Mouse (Mus musculus): ENCODE measurements around the gene Xrcc5. TPM values are rescaled to one million over a fixed set of nuclear protein-coding genes. Genes with fewer than 3 reads are reported as not detected.

Xrcc5 gene
- polyA plus RNA-seq, 1 experiment from 2014 or later, result 15.7 TPM

DNA sequence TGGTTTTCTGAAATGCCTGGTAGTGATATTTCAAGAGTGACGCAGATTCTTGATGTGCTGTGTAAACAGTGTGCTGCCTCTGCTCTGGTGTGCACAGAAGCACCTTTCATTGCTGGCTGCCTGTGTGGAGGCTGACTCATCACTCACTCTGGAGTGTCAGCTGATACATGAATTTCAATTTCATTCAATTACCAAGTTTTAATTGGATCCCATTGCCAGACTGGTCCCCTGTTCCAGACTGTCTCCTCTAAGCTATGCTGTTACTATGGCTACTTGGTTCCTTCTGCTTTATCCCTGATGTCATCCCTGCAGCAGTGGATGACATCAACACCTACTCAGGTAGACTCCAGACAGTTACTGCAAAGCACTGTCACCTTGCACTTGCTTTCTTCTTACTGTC, 65.3 kb downstream of the Xrcc5 start:
- WGBS, result 69% methylated on average over 1 of the region's 1 CpGs
- H3K36me3 ChIP-seq, result no peaks in the 10 kb centered on the region
- peak; percentile 83 for ATAC-seq (ENCODE audit: low FRiP score, low read depth)
- no peak overlapping the region for H3K4me3 ChIP-seq
- H3K9me3 ChIP-seq, result no peaks in the 10 kb centered on the region
- H3K9ac ChIP-seq, result no peak overlapping the region
- 0 out of 2 replicates have a peak overlapping the region, but pooled peaks have one; percentile 38 for H3K27ac ChIP-seq (replicated peaks)
- peaks cover 8% of the 10 kb centered on the region; the same call in 1 of the 2 replicates for H3K4me1 ChIP-seq (replicated peaks)
- H3K27me3 ChIP-seq, result no peaks in the 10 kb centered on the region
- no peak overlapping the region for H3K4me2 ChIP-seq

DNA sequence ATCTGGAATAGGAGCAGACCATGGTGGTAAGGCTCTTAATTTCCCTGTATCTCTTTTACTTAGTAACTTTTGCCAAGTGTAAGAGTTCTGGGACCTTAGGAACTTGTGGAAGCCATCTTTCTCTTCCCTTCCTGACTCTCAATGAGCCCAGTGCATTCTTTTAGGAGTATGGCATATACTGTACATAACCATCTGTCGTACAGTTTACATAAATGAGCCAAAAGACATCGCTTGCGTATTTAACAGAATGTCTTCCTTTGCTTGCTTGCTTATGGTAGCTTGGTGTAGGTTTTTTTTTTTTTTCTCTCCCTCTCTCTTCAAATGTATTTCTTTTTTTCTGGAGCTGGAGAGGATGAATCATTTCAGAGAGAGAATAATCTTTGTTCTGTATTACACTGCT, 65.7 kb downstream of the Xrcc5 start:
- Histone ChIP-seq H3K27ac (replicated peaks) (0 out of 2 replicates have a peak overlapping the region, but pooled peaks have one; percentile 38), H3K9ac (no peak overlapping the region), H3K9me3 (no peaks in the 10 kb centered on the region), H3K4me1 (replicated peaks) (peaks cover 8% of the 10 kb centered on the region; the same call in 1 of the 2 replicates), H3K4me3 (no peak overlapping the region), H3K4me2 (no peak overlapping the region), H3K27me3 (no peaks in the 10 kb centered on the region), H3K36me3 (no peaks in the 10 kb centered on the region)
- ATAC-seq (ENCODE audit: low FRiP score, low read depth), result no peak
- WGBS, result 92% methylated on average over 3 of the region's 3 CpGs

DNA sequence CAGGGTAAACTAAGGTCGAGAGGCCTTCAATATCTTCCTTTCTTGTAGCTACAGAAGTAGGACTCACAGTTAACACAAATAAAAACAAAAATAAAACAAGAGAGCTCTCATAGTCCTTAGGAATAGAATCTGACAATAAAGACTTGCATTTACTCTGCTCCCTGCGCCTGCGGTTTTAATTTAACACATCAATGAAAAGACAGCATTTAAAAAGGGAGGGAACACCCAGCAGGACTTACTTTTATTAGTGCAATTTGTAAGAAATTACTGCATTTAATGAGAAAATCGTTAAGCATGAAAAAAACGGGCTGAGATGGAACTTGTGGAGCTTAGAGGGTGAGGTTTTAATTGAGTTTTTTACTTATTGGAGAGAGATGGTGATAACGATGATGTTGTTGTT, 66.4 kb downstream of the Xrcc5 start:
- Histone ChIP-seq H3K27ac (replicated peaks) (peak overlapping the region; percentile 48; the same call in 1 of the 2 replicates), H3K36me3 (no peaks in the 10 kb centered on the region), H3K9ac (no peak overlapping the region), H3K27me3 (no peaks in the 10 kb centered on the region), H3K4me1 (replicated peaks) (peaks cover 8% of the 10 kb centered on the region; the same call in 1 of the 2 replicates), H3K9me3 (no peaks in the 10 kb centered on the region), H3K4me2 (no peak overlapping the region), H3K4me3 (no peak overlapping the region)
- 0 out of 2 replicates have a peak, but pooled peaks have one; percentile 37 for ATAC-seq (ENCODE audit: low FRiP score, low read depth)
- 55% methylated on average over 6 of the region's 6 CpGs for WGBS

DNA sequence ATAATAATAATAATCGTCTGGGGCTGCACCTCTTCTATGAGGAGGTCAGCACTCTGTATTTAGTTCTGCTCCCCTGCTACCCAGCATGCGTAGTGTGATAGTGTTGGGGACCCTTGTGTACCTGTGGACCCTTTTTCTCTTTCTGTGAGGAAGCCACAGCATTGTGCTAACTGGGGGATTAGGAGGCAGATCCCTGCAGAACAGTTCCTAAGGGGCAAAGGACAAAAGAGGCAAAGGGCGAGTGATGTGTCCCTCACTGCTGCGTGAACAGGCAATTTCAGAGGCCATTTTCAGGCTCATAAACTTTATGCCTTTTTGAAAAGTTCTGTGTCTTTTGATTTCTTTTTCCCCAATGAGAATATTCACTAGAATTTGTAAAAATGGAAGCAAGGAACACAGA, 66.8 kb downstream of the Xrcc5 start:
- peaks cover 9% of the 10 kb centered on the region; the same call in 1 of the 2 replicates for H3K4me1 ChIP-seq (replicated peaks)
- no peak; the same call in 1 of the 2 replicates for ATAC-seq (ENCODE audit: low FRiP score, low read depth)
- no peaks in the 10 kb centered on the region for H3K27me3 ChIP-seq
- 70% methylated on average over 4 of the region's 4 CpGs for WGBS
- no peaks in the 10 kb centered on the region for H3K36me3 ChIP-seq
- H3K27ac ChIP-seq (replicated peaks), result peak overlapping the region; percentile 48; the same call in 1 of the 2 replicates
- H3K4me2 ChIP-seq, result no peak overlapping the region
- no peak overlapping the region for H3K4me3 ChIP-seq
- no peak overlapping the region for H3K9ac ChIP-seq
- H3K9me3 ChIP-seq, result no peaks in the 10 kb centered on the region

DNA sequence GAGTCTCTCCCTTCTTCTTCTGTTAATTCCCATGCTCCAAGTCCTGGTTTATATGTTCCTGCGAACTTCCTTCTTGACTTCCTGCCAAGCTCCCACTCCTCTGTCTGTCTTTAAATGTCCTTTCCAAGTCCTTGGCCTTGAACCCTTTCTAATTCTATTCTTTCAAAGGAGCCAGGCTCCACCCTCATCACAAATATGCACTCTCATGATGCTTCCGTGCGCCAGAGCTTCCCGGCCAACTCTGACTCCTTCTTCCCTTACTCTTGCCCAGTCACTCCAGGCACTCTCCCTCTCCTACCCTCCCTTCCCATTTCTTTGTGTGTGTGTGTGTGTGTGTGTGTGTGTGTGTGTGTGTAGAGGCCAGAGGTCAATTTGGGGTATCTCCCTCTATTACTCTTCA, 70.9 kb downstream of the Xrcc5 start:
- no peak for ATAC-seq (ENCODE audit: low FRiP score, low read depth)

DNA sequence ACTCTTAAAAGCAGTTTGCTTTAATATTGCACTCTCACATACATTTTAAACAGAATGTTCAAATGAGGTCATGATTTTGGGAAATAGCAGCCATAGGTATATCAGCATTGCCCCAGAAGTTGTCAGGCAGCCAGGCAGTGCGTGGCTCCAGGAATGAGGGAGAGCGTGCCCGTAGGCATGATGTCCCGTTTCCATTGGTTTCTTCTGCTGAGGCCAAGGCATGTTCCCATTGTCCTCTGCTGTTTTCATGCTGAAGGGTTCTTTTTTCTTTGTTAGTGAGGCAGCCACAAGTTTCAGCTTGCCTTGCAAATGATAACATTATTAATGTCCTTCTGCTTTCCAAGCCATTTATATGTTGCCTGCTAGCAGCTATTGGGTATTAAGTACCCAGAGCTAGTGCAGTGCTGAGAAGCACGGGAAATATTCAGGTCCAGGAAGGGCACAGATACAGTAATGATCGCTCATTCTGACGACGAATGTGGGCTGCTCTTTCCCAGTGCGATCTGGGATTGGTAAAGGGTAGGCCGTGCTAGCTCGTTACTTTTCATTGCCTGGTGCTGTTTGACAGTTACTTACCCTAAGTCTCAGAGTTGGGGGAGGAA, 72.6 kb downstream of the Xrcc5 start:
- Histone ChIP-seq H3K36me3 (no peaks in the 10 kb centered on the region), H3K27me3 (no peaks in the 10 kb centered on the region), H3K4me1 (replicated peaks) (0 out of 2 replicates have a peak, but pooled peaks cover 4% of the 10 kb centered on the region), H3K9me3 (no peaks in the 10 kb centered on the region), H3K9ac (no peak overlapping the region), H3K4me3 (no peak overlapping the region), H3K4me2 (no peak overlapping the region), H3K27ac (replicated peaks) (peak overlapping the region; percentile 43)
- peak; percentile 82; the same call in 1 of the 2 replicates for ATAC-seq (ENCODE audit: low FRiP score, low read depth)
- WGBS, result 71% methylated on average over 11 of the region's 11 CpGs

More for the DNA sequence above, 70.9 kb downstream of the Xrcc5 start:
- WGBS, result 77% methylated on average over 4 of the region's 4 CpGs
- no peak overlapping the region for H3K9ac ChIP-seq
- H3K9me3 ChIP-seq, result no peaks in the 10 kb centered on the region
- no peak overlapping the region for H3K27ac ChIP-seq (replicated peaks)
- H3K4me3 ChIP-seq, result no peak overlapping the region
- 0 out of 2 replicates have a peak, but pooled peaks cover 4% of the 10 kb centered on the region for H3K4me1 ChIP-seq (replicated peaks)
- H3K4me2 ChIP-seq, result no peak overlapping the region
- no peaks in the 10 kb centered on the region for H3K36me3 ChIP-seq
- no peaks in the 10 kb centered on the region for H3K27me3 ChIP-seq

DNA sequence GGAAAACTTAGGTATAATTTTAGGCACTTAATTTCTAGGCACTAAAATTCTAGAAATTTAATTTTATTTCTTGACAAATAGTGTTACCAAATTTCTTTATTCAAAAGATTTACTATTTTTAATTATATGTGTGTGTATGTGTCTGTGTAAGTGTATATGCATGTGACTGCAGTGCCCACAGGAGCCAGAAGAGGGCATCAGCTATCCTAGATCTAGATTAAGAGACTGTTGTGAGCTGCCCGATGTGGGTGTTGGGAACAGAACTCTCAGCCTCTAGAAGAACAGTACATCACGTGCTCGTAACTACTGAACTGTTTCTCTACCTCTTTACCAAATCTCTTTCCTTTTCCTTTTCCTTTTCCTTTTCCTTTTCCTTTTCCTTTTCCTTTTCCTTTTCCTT, 73.3 kb downstream of the Xrcc5 start:
- Histone ChIP-seq H3K27ac (replicated peaks) (no peak overlapping the region), H3K9me3 (no peaks in the 10 kb centered on the region), H3K9ac (no peak overlapping the region), H3K4me2 (no peak overlapping the region), H3K4me3 (no peak overlapping the region), H3K36me3 (no peaks in the 10 kb centered on the region), H3K4me1 (replicated peaks) (0 out of 2 replicates have a peak, but pooled peaks cover 4% of the 10 kb centered on the region), H3K27me3 (no peaks in the 10 kb centered on the region)
- WGBS, result 97% methylated on average over 3 of the region's 3 CpGs
- ATAC-seq (ENCODE audit: low FRiP score, low read depth), result no peak

DNA sequence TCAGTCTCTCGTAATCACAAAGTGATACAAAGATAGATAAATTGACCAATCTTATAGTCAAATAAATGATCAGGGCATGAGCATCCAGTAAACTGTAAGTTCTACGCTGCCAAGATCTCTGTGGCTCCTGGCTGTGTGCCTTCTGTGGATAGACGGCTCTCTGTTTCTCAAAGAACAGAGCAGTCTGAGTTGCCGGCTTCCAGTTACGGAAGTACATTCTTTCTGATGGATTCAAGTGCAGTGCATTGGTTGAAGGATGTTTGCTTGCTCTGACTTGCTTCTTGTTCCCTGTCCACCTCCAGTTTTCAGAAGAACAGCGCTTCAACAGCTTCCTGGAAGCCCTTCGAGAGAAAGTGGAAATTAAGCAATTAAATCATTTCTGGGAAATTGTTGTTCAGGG, 75.8 kb downstream of the Xrcc5 start:
- no peak for ATAC-seq (ENCODE audit: low FRiP score, low read depth)
- Histone ChIP-seq H3K36me3 (no peaks in the 10 kb centered on the region), H3K9ac (no peak overlapping the region), H3K4me1 (replicated peaks) (0 out of 2 replicates have a peak, but pooled peaks cover 4% of the 10 kb centered on the region), H3K27ac (replicated peaks) (no peak overlapping the region), H3K4me3 (no peak overlapping the region), H3K27me3 (no peaks in the 10 kb centered on the region), H3K9me3 (no peaks in the 10 kb centered on the region), H3K4me2 (no peak overlapping the region)
- WGBS, result 79% methylated on average over 7 of the region's 7 CpGs

DNA sequence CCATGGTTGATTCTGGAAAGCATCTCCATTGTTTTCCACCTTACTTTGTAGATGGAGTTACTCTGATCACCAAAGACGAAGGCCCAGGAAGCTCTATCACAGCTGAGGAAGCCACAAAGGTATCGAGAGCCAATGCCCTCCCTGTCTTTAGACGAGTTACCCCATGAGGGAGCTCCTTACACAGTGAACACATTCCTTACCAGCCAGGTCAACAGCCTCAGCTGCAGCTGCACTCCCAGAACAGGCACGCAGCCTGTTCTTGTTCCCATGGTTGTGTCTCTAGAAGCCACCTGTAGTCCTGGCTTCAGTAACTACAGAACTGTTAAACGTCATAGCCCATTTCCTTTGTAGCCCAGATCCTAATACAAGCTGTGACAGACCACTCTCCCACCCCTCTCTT, 76.4 kb downstream of the Xrcc5 start:
- Histone ChIP-seq H3K4me1 (replicated peaks) (0 out of 2 replicates have a peak, but pooled peaks cover 4% of the 10 kb centered on the region), H3K27me3 (no peaks in the 10 kb centered on the region), H3K27ac (replicated peaks) (no peak overlapping the region), H3K9ac (no peak overlapping the region), H3K9me3 (no peaks in the 10 kb centered on the region), H3K4me3 (no peak overlapping the region), H3K4me2 (no peak overlapping the region), H3K36me3 (no peaks in the 10 kb centered on the region)
- ATAC-seq (ENCODE audit: low FRiP score, low read depth), result no peak
- 81% methylated on average over 5 of the region's 5 CpGs for WGBS

DNA sequence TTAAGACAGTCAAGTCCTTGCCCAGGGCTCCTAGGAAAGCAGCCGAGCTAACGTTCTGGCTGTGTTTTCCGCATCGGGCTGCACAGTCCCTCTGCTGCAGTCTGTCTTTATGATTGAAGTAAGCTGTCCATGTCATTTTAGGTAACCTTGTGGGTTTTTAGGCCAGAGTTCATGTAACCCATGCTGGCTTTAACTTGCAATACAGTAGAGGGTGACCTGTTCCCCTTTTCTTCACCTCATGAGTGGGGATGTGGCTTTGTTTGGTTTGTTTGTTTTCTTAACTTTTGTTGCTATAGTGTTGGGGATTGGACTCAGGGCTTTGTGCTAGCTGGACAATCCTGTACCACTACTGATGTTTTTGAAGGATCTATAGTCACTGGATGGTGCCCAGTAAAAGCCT, 83.2 kb downstream of the Xrcc5 start:
- H3K4me2 ChIP-seq, result no peak overlapping the region
- no peak for ATAC-seq (ENCODE audit: low FRiP score, low read depth)
- no peaks in the 10 kb centered on the region for H3K9me3 ChIP-seq
- H3K9ac ChIP-seq, result no peak overlapping the region
- no peaks in the 10 kb centered on the region for H3K36me3 ChIP-seq
- no peak overlapping the region for H3K4me3 ChIP-seq
- 73% methylated on average over 4 of the region's 4 CpGs for WGBS
- no peaks in the 10 kb centered on the region for H3K4me1 ChIP-seq (replicated peaks)
- no peaks in the 10 kb centered on the region for H3K27me3 ChIP-seq
- H3K27ac ChIP-seq (replicated peaks), result no peak overlapping the region; the same call in 1 of the 2 replicates

DNA sequence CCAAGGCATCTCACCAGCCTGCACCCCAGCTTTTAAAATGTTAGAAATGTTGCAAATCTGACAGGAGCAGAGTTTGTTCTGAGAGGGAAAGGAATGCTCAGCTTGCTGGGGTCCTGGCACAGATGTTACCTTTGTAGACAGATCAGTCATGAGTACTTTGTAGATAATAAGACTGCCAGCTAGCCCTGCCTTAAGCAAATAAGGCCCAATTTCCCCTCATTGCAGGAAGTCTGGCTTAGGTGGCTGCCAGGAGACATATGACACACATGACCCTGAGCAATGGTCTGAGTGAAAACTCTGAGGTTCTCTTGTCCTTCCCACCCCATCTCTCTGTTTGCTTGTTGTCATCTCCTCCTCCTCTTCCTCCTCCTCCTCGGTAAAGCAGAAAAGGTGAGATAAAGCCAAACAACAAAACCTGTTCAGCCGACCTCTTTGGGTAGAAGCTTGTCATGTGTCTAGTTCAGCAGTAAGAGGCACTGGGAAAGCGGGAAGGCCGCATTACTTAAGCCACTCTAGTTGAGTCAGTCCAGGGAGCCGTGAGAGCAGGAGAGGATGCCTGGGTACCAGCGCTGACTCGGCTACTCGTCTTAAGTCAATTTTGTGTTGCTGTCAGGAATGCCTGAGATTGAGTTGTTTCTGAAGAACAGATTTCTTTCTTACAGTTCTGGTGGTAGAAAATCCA, 92.6 kb downstream of the Xrcc5 start:
- no peaks in the 10 kb centered on the region for H3K9me3 ChIP-seq
- no peaks in the 10 kb centered on the region for H3K36me3 ChIP-seq
- H3K4me3 ChIP-seq, result no peak overlapping the region
- no peak overlapping the region for H3K4me2 ChIP-seq
- ATAC-seq (ENCODE audit: low FRiP score, low read depth), result no peak
- H3K27ac ChIP-seq (replicated peaks), result no peak overlapping the region
- H3K9ac ChIP-seq, result no peak overlapping the region
- no peaks in the 10 kb centered on the region for H3K4me1 ChIP-seq (replicated peaks)
- H3K27me3 ChIP-seq, result no peaks in the 10 kb centered on the region
- 82% methylated on average over 8 of the region's 8 CpGs for WGBS

DNA sequence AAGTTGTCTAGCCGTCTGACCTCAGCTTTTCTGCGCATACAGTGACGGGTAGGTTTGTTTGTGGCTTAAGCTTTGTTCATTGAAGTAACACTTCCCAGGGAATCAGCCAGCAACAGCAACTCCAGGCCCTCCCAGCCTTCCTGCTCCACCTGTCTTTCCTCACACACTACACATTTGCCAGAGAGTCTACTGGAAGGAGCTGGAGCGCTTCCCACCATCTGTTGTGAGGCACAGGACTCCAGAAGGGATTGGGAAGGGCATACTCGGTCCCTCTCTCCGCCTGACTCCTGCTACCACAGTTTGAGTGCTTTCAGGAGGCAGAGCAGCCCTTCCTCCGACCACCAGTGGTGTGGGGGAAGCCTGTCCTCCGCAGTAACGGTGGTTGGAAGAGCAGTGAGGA, 93.4 kb downstream of the Xrcc5 start:
- Histone ChIP-seq H3K27me3 (no peaks in the 10 kb centered on the region), H3K9ac (no peak overlapping the region), H3K4me2 (no peak overlapping the region), H3K9me3 (no peaks in the 10 kb centered on the region), H3K4me3 (no peak overlapping the region), H3K27ac (replicated peaks) (no peak overlapping the region), H3K36me3 (no peaks in the 10 kb centered on the region), H3K4me1 (replicated peaks) (no peaks in the 10 kb centered on the region)
- 72% methylated on average over 9 of the region's 9 CpGs for WGBS
- peak; percentile 73; the same call in 1 of the 2 replicates for ATAC-seq (ENCODE audit: low FRiP score, low read depth)

All from hindbrain, embryonic 15.5 days (tissue).